Mouse (Mus musculus) liver, adult (tissue): ENCODE measurements around the gene Ranbp17.

Experiments used
- GATA4 ChIP-seq: IDR thresholded peaks from 2 replicates; pipeline ENCODE4 v1.6.1; 2014; ENCODE audit warnings: mild to moderate bottlenecking, low read length; ENCODE audit not compliant: insufficient replicate concordance

The Ranbp17 gene

GRCm38 (mm10) chr11:33513376-33513991 lies at the start of gene Ranbp17:
Ranbp17 (minus strand) TSS chr11:33513746.
- no peak for TF ChIP-seq GATA4

DNA sequence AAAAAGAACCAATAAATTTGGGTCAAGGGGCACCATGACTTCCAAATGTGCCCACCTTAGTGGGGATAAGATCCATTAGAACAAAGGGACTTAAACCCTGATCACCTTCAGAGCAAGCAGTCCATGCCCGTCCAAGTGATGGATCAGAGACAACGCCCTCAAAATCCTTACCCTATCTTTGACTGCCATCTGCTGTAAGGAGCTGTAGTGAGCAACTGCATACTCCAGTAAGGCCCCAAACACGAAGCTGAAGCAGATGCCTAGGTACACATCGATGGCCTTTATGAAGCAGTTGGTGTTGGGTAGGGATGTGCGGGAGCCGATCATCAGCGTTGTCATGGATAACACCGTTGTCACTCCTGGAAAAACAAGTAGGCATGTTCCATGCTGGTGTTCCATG lies 40.6 kb upstream of the Ranbp17 start:
- TF ChIP-seq GATA4 = no peak

- no peak for TF ChIP-seq GATA4
These were observed 37.5 kb upstream of the Ranbp17 start for GRCm38 (mm10) chr11:33550861-33551560.

DNA sequence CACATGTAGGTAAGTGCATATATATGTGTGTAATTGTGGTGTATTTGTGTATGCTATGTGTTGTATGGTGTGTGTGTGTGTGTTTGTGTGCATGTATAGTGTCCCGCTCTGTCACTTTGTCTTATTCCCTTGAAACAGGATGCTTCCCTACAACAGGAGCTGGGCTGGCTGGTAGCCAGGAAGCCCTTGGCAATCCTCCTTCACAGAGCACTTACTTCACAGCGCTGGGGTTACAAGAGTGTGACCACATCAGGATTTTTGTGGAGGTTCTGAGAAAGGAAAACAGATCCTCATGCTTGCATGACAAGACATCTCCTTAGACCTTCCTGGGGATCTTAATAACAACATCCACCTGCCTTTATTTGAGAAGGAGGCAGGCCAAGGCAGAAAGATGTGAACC lies 33.8 kb upstream of the Ranbp17 start:
- no peak for TF ChIP-seq GATA4

GRCm38 (mm10) chr11:33544945-33545344 lies 31.4 kb upstream of the Ranbp17 start:
- no peak for TF ChIP-seq GATA4

DNA sequence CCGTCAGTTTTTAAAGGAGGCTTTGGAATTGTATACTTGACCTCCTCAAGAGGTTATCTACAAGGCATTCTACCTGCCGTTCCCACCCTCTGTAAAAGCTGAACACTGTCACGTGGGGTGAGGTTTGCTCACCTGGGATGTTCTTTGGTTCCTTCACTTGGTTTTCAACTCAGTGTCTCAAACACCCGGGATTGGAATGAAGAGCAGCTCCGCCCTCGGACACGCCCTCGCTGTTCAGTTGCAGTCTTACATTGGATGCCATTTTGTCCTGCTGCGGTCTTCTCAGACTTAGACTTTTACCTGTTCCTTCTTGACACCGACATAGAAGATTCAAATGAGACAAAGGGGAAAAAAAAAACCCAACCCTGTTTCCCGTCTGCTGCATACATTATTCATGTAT lies 30.6 kb upstream of the Ranbp17 start:
- TF ChIP-seq GATA4 = no peak

- TF ChIP-seq GATA4 = no peak
These were observed 24.0 kb upstream of the Ranbp17 start for GRCm38 (mm10) chr11:33537390-33538125.

DNA sequence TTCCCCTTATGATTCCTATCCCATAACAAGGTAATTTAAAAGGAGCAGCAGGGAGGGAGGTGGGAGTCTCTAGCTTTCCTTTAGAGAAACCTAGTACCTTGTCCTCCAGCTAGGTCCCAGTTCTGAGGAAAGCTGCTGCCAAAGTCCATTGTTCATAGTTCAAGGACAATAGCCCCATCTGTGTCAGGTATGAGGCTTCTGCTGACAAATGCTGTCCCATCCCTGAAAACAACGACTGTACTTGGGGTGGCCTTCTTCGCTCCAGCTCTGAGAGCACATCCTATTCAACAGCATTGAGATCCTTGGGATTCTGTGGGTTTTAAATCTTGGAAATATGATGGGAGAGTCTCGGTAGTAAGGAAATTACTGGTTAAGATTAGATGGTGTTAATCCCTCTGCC lies 23.1 kb upstream of the Ranbp17 start:
- no peak for TF ChIP-seq GATA4

DNA sequence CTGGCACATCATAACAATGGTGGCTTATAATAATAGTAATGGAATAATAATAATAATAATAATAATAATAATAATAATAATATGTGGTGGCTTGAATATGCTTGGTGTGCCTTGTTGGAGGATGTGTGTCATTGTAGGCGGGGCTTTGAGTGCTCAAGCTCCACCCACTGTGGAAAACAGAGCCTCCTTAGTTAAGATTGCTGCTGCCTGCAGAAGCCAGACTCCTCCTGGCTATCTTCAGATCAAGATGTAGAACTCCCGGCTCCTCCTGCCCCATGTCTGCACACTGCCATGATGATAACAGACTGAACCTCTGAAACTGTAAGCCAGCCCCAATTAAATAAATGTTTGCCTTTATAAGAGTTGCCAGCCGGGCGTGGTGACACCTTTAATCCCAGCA lies 21.0 kb upstream of the Ranbp17 start:
- no peak for TF ChIP-seq GATA4

DNA sequence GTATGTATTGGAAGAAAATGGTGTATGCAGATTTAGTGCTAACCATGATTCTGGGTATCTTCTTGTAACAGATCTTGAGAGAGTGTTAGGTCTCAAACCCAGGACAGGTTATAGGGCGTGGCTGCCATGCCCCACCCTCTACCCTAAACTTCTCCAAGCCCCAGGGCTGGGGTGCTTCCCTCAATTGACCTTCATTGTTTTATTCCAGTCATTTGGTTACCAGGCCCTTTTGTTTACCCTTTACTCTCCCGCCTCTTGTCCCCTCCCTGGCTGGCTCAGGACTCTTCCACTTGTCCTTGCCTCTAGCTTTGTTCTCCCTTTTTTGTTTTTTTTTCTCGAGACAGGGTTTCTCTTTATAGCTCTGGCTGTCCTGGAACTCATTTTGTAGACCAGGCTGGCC lies 20.0 kb upstream of the Ranbp17 start:
- TF ChIP-seq GATA4 = no peak

DNA sequence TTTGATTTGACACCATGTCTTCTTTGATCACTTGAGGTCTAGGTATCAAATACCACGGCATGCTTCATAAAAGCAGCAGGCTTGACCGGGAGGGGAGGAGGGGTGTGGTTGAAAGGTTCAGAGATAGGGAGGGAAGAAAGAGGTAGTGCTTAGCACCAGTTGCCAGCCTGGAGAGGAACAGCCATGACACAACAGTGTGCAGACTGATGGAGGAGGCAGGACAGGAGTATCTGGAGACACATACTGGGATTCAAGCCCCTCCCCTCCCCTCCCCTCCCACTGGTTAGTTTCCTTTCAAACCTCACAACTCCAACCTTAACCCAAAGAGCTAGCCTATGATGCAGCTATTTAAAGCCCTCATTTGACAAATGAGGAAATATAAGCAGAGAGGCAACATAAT lies 16.0 kb upstream of the Ranbp17 start:
- no peak for TF ChIP-seq GATA4

- no peak for TF ChIP-seq GATA4
These were observed 631 bp downstream of the Ranbp17 start for GRCm38 (mm10) chr11:33512854-33513375.

DNA sequence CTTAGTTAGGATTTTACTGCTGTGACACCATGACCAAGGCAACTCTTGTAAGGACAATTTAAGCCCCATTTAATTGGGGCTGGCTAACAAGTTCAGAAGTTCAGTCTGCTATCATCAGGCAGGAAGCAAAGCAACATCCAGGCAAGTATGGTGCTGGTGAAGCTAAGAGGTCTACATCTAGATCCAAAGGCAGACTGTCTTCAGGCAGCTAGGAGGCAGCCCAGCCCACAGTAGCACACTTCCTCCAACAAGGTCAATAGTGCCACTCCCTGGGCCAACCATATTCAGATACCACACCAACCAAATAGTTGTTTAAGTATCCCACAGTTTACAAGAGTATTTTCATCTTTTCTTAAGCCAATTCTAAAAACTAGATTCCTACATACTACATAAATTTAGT lies 4.1 kb downstream of the Ranbp17 start:
- no peak for TF ChIP-seq GATA4

- no peak for TF ChIP-seq GATA4
These were observed 27.8 kb downstream of the Ranbp17 start for GRCm38 (mm10) chr11:33485746-33486145.

- TF ChIP-seq GATA4 = no peak
These were observed 33.1 kb downstream of the Ranbp17 start for GRCm38 (mm10) chr11:33480410-33480809.

DNA sequence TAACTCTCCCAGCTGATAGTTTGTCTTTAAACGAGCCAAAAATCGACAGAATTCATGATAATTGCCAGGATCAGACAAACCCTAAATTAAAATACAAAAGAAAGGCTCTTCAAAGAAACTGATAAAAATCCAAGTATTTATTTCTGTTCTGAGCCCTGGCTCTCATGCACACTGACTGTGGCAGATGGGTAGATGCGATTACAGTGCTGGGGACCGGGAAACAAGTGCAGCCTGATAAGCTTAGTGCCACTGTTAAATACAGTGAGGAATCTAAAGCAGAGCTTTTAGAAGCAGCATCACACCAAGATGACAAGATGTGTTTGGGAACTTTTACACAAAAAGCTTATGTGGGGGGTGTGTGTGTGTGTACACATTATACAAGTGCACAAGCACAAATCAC lies 34.3 kb downstream of the Ranbp17 start:
- no peak for TF ChIP-seq GATA4
